Mouse (Mus musculus): ENCODE results near the gene Nebl.

Gene Nebl

DNA sequence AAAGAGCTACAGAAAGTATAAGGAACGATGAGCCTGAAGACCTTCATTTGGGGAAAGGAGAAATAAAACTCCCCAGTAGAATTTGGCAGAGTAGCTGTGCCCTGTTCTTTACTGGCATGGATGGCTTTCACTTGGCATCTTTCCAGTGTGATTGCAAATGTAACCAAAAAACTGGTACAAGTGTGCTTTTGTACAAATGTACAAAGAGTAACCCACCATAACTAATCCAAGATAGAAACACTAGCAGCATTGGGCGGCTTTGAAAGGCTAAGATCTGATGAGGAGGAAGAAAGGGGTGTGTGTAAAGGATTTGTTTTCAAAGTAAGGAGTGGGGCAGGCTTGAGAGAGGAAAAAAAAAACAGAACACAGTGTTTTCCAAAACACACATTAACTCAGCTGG lies 21.2 kb downstream of the Nebl start:
- no peak for DNase-seq (ENCODE audit: low read depth, low spot score)

DNA sequence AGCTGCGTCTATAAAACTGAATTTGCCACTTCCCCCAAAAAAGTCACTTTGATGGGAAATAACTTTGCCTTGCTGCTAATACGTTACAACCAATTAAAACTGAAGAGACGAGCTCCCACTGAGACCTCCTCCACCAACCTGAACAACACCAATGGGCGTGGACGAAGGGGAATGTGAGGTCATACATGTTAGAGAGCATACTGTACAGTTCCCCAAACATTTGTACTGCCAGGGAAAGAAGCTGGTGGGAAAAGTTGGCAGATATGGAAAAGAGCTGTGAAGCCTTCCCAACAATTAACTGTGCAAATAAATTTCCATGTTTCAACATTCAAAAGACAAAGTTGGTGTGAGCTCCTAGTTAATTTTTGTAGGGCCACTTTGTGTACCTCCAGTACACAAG lies 25.3 kb downstream of the Nebl start:
- DNase-seq (ENCODE audit: low read depth, low spot score) = no peak

DNA sequence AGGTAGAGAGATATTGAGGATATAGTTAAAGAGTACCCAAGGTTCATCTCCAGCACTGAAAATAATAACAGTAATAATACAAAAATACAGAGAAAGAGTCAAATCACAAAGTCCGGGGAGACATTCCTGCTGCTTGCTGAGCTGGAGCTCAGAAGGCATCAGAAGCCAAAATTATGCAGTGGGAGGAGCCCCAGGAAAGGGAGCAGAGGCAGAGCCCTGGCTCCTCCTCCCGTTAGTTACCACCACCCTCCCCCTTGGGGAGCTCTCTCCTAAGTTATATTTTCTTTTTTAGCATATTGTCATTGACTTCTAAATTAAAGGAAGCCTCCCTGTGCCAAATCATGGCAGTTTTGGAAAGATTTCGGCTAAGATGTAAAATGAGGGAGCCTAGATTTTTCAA lies 25.8 kb downstream of the Nebl start:
- DNase-seq (ENCODE audit: low read depth, low spot score) = no peak

DNA sequence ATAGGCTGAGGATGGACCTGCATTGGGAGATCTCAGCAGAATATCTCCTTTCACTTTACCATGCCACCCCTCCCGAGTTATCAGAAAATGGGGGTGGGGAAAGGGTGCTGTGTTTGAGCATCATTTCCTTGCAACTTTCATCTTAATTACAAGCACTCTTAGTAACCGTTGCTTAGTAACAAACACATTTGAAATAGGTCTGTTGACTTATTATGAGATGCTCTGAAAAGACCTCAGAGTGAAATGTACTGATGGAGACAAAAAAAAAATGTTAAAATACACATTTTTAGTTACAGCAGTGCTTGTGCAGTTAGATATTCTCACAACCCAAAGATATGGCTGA lies 28.1 kb downstream of the Nebl start:
- DNase-seq (ENCODE audit: low read depth, low spot score) = no peak

DNA sequence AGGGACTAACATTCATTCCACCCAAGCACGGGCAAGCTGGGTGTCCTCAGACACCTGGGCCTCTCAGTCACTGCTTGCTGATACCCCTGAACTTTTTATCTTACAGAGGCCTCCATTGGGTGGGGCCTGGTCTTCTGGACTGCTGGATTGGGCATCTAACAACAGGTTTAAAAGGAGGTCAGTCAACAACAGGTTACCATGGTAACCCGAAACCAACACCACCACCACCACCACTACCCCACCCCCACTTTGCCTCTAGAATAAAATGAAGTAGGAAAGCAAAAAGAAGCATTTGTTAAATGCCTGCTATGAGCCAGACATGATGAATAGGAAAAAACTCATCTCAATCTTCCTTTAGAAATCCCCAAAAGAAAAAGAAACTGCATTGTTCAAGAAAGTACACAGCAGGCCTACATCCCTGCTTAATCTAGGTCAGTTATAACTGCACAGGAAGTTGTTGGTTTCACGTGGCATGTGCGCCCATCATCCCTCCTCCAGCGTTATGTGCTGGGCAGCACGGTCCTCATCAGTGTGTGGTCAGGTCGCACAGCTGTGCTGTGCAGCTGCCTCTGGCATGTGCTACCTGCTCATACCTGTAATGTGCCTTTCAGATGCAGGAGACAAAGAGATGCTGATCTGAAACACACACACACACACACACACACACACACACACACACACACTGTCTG lies 28.6 kb downstream of the Nebl start:
- no peak for DNase-seq (ENCODE audit: low read depth, low spot score)

DNA sequence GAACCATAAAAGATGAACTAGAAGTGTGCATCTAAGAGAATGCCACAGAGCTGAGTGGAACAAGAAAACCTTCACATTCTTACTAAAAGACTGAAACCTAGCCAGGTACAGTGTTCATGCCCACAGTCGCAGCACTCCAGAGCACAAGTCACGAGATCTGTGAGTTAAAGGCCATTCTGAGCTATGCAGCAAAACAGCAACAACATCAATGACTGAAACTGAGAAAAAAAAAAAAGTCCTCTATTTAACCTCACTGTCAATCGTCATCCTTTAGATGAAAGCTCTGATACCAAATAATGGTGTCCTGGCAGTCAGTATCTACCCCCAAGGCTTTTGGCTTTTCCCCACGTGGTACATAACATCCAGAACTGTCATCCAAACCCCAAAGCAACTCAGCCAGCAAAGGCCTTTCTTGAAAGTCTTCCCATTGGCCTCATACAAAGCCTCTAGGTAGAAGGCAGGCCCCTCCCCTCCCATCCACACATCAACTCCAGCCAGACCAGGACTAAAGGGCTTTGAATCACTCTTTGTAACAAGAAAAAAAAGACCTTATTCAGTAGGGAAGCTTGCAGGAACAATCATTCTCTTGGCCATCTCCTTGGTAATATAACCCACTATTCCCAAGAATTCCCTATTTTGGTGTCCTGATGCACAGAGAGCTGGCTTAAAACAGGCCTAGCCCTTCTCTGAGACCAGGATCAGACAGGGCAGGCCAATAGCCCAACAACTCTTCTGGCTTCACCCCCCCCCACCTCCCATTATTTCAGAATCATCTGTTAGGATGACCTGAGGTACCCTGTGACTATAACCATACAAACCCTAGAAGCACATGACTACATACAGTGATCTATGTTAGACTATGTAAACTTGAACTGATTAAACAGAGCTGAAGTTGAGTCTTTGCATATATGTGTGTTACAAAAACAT lies 32.8 kb downstream of the Nebl start:
- no peak for DNase-seq (ENCODE audit: low read depth, low spot score)

DNA sequence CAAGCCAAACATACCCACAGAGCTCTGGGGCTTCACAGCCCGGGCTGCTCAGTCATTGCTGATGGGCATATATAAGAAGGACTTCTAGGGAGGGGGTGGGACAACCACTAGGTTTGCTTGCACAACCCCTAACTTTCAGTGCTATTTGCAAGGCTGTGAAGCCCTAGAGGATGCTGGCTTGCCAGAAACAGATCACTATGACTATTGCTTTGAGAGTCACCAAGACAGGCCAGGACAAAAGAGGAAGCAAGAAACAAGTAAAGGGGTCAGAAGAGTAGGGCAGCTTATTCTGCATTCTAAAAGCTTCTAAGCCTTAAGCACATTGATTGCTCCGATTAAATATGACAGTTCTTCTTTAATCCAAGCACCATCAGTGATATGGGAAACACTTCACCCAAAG lies 38.3 kb downstream of the Nebl start:
- no peak for DNase-seq (ENCODE audit: low read depth, low spot score)

DNA sequence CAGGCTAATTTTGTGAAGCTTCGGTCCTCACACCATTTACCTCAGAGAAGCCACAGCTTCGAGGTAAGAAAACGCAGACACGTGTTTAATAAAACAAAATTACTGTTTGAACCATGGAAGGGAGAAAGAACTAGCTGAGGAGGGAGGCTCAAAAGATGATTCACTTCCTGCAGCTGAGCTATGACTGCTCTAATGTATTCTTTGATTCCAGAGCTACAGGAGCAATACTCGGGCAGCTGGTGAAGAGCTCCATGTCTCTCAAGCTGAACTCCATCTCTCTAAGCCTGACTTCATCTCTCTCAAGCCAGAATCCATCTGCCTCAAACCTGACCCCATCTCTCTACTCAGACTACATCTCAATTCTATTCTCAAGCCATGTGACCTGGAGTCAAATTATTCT lies 41.0 kb downstream of the Nebl start:
- no peak for DNase-seq (ENCODE audit: low read depth, low spot score)

DNA sequence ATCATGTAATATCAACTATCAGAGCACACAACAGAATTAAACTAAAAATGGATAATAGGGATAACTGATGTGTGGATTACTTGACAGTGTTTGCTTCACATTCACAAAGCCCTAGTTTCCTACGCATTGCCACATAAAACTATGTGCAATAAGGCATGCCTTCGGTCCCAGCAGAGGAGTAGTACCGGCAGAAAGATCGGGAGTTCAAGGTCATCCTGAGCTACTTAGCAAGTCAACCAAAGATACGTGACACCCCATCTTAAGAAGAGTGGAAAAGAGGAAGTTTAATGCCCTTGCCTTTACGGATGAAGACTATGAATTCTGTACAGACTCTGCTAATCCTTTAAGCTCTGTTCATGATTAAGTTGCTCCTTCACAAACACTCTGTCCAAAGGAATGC lies 44.1 kb downstream of the Nebl start:
- no peak for DNase-seq (ENCODE audit: low read depth, low spot score)

DNA sequence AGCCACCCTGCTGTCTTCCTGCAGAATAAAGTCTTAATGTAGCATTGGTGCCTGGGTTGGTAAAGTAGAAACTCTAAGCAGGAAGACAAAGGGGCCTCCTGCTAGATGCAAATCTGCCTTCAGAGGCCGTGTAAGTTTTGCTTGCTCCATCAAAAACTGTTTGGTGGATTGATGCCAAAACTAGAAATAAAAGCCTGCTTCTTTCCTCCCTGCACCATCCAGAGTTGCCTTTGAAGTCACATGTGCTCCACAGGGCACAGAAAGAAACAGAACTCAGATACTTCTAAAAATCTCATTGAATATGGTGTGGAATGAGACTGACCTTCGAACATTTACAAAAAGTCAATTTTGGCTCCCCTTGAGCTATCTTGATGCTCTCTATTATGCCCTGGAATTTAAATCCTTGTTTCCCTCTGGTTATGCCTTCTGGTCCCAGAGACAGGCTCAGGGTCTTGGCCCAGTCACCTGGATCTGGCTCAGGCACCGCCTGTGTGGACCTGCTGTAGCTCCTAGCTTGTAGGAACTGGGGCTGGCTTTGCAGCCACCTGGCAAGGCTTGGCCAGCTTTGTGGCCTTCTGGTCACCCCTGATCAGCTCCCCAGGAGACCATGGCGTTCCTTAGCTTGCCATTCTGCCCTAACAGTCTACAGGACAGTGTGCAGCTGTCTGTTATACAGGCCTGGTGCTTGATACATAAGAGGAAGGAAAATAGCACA lies 47.8 kb downstream of the Nebl start:
- DNase-seq (ENCODE audit: low read depth, low spot score) = no peak

DNA sequence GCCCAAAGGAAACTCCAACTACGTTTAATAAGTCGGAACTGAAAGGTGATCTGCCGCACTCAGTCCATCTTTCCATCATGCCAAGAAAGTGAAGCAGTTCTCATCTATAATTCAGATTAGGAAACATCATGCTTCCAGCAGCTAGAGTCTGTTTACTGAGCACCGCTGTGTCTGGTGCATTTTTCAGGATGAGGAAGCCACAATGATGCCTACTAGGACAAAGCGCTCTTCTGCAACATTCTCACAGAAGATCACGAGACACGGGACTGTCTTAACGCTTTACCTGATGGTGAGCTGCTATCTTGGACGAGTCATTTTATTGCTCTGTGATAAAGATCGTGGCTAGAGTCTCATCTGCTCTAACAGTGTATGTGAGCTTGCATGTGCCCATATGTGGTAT lies 59.1 kb downstream of the Nebl start:
- DNase-seq (ENCODE audit: low read depth, low spot score) = no peak

DNA sequence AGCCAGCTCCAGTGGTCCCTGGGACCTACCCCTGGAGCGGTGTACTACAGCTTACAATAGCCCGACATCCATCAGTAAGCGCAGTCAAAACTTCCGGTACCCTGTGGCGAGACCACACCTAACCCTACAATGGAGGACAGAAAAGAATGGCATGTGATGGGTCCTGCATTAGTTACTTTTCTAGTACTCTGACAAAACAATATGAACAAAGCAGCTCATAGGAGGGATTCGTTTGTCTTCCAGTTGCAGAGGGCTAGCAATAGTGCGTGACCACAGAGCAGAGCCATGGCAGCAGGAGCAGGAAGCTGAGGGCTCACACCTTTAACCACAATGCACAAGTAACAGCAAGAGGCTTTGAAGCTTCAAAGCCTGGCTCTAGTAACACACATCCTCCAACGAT lies 59.7 kb downstream of the Nebl start:
- DNase-seq (ENCODE audit: low read depth, low spot score) = no peak

DNA sequence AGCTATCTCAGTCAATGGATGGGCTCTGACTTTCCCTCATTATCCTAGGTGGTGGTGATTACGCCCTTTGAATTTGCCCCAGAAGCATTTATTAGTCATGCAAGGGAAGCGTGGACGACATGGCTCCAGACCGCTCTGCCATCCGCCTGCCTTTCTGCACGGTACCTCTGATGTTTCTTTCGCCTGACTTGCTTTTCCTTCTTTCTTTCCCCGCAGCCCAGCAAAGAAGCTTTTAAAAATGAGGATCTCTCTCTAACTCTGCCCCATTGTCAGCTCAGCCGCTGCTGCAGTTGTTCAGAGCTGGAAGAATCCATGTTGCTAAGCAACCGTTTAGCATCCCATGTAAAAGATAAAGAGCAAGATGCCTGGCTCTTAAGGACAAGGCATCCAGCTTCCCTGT lies 61.3 kb downstream of the Nebl start:
- no peak for DNase-seq (ENCODE audit: low read depth, low spot score)

DNA sequence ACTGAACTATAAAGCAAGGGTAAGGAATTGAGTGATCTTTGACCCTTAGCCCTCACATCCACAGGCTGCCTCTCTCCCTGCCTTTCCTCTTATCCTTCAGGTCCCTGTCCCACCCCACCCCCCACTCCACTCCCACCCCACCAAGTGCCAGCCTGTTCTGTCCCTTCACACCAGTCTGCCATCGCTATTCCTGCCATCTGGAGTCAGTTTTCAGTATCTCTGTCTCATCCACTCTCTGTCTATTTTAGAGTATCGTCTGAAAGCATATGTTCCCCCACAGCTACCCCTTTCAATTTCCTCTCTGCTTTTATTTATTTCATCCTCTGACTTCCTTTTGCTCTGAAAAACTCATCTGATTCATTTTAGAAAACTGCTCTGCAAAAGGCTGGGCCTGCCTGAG lies 62.3 kb downstream of the Nebl start:
- DNase-seq (ENCODE audit: low read depth, low spot score) = no peak

DNA sequence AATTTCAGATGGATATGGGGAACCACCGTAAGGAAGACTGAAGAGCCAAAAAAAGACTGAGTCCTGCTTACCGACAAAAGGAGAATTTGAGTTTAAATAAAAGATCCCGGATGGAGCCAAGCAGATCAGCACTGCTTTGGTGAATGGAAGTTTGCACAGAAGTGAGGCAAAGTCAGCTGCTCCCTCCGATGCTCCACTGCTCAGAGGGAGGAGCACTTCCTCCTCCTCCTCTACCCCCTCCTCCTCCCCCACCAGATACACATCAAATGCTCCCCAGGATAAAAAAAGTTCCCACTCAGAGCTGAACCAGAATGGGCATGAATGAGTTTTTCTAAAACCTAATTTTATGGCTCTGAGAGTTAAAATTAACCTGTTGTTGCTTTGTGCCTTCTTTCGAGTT lies 73.1 kb downstream of the Nebl start:
- no peak for DNase-seq (ENCODE audit: low read depth, low spot score)

DNA sequence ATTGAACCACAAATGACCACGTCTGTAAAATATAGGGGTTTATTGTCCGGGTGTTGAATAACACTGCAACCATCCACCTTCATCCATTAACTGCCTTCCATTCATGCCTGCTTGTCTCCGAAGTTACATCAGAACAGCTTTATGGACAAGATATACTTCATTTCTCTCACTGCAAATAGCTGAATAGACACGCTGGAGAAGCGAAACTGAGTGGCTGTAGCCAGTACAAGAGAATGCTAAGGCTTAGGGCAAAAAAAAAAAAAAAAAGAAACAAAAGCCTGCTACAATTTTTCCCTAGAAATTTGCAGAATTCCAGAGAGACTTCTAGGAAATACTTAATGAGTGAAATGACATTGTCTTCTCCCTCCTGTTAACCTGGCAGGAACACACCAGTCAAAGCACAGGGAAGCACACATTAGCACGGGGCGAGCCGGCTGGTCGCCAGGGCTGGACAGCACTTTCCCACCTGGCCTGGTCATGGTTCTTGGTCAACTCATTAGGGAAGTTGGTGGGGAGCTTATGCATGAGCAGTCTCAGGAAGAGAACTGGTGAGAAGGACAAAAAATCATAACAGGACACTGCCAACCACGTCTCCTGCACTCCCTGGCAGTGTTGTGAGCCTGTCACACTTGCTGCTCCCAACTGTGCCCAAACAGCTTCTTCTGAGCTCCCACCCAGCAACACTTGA lies 81.0 kb downstream of the Nebl start:
- no peak for DNase-seq (ENCODE audit: low read depth, low spot score)

DNA sequence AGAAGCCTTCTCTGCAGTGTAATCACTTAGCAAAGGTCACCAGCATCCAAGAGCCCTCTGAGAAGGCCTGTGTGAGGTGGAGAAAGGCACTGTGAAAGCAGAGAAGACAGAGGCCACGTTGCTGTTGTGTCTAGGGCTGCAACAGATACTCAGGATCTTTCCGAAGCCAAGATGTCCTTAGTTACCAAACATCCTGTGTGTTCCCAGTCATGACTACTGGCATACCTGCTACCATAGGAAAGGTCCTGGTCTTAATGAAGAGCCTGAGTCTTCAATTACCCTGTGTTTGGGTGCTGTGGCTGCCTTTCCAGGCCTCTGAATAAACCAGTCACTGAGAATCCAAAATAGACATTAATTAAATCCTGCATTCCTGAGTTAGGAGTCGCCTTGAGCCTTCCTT lies 81.5 kb downstream of the Nebl start:
- DNase-seq (ENCODE audit: low read depth, low spot score) = no peak

DNA sequence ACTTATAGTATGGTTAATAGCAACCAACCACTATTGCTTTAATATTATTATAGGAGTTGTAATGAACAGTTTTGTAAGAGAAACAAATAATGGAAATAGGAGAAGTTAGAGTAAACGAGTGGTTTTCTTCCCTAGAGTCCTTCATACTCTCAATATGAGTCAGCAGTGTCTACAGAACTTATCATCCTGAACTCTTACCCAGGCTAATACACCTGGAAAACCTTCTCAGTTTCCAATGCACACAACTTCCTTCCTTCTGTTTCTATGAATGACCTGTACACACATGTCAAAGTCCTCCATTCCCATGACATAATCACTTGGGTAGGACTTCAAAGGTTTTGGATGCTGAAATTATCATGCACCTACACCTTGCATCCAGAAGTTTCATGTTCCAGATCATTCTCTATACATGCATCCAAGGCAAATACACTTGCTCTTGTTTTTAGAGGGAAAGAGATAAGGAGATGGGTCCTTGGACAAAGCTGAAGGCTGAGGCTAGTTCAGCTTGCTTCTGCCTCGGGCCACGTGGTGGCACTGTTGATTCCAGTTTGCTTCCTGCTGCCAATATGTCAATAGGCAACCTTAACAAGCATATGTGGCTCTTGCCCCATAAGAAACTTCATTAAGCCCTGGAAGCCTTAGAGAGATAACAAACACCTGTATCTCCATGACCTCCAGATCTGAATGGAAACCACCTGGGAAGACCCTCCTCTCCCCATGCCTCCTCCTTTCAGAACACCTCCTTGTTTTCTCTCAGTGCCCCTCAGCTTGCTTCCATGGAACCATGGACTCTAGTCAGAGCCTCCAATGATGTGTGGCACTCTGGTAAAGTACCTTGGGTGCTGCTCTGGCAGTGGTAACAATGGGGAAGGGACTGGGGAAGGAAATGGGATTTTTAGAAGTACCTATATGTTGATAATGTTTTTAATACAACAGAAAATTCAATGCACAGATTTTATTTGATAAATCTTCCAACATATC lies 86.7 kb downstream of the Nebl start:
- no peak for DNase-seq (ENCODE audit: low read depth, low spot score)

DNA sequence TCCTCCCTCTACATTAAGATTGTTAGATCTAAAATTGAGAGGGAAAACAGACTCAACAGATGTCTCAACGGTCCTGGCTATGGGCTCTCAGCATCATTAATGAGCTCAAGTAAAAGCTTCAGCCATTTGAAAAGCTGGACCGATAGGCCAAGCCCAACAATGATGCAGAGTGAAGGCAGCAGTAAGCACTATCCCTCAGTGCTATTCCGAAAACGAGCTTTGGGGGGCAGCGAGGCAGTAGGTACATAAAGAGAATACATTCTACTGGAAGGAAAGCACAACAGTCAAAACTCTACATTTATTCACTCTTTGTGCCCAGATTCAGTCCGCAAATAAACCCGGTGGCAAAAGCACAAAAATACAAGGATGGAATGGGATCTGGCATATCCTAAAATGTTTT lies 87.4 kb downstream of the Nebl start:
- no peak for DNase-seq (ENCODE audit: low read depth, low spot score)

DNA sequence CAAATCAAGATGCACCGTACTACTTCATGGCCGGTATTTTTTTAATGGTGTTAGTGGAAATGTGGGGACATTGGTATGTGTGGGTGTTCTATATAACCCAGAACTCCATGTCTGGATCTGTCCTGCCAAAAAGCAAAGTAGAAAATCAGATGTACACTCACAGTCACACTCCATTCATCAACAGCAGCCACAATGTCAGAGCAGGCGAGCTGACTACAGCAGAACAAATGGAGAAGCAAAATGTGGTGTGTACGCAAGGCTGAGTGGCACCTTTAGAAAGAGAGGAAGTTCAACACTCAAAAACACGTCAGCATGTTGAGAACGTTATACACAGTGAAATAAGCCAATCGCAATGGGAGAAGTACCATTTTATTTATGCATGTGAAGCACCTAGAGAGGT lies 88.5 kb downstream of the Nebl start:
- no peak for DNase-seq (ENCODE audit: low read depth, low spot score)

DNA sequence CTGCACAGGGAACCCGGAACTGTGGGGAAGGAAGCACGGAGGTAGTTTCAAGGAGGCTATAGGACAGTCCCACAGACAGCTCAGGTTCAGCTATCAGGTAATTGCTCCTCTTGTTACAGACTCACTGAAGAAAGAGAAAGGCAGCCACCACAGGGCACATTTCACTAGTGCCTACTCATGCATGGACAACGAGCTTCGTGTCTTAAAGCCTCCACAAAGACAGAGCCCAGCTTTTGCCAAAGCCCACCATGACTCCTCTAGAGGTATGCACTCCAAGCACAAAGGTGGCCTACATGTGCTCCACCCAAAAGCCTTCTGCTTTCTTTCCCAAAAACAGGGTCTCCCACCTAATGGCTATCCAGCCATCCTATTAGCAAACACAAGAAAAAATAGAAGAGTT lies 90.4 kb downstream of the Nebl start:
- DNase-seq (ENCODE audit: low read depth, low spot score) = no peak
